In the genomic region with DNA sequence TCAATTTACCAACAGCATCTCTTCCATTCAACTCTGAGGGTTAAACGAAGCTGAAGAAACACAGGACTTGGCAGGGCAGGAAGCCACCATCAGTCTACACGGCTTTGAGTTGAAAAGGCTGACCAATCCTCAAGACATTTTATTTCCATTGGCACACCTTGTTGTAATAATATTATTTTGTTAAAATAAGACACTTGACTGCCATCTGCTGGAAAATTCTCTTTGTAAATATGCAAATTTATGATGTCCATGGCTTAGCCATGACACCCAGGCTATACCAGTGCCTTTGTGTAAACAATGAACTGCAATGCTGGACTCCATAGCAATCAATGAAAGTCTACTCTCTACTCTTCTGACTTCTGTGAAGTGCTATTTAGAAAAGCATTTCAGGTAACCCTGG, we compare ENCODE assay signal across 10 mouse cellular contexts.
A peak's percentile ranks its signal among the peaks of the same experiment; 100 is the strongest.
DNase-seq lines count a peak whose midpoint lies in the region; ATAC-seq and TF ChIP-seq lines count a peak whose summit lies in the region.
"Had no signal": no experiment of that assay in that cellular context is flagged by ENCODE, and none has a peak within 500 bp of the region (broad histone marks: within the 10 kb centered on the region; RNA-seq: fewer than 3 reads in every experiment).

No protein-coding gene starts in this region.

- intact Hi-C loops in heart, adult 2 months (cut with DNase I) = loop anchor here (5.0 kb wide), 1 partner anchor 374 kb away; no protein-coding TSS in a partner anchor

- no peak overlapping the region for H3K9ac ChIP-seq in heart, adult 2 months (ENCODE audit: low read depth, low read length)
- no peak overlapping the region for H3K9ac ChIP-seq in heart, embryonic 12.5 days
- no peak overlapping the region for H3K9ac ChIP-seq in lung, postnatal 0 days (replicated peaks; ENCODE audit: low read depth)
- H3K9ac ChIP-seq: lung, embryonic 15.5 days had no signal

- TF ChIP-seq POLR2A in heart, adult 2 months (IDR thresholded peaks at IDR 0.05; ENCODE audit: insufficient read depth, low read depth, low read length) = no peak

- no peak overlapping the region for H3K4me3 ChIP-seq in heart, adult 2 months
- no peak overlapping the region for H3K4me3 ChIP-seq in heart, embryonic 12.5 days
- H3K4me3 ChIP-seq in lung, postnatal 0 days (ENCODE audit: low read depth, low read length) = no peak overlapping the region
- H3K4me3 ChIP-seq: lung, embryonic 15.5 days had no signal

- H3K4me2 ChIP-seq in heart, embryonic 12.5 days = no peak overlapping the region
- no peak overlapping the region for H3K4me2 ChIP-seq in lung, postnatal 0 days (replicated peaks; ENCODE audit: low read depth, low read length)
- H3K4me2 ChIP-seq: lung, embryonic 15.5 days had no signal

- H3K27me3 ChIP-seq in heart, adult 2 months (ENCODE audit: control insufficient read depth, insufficient read depth, low read length) = no peaks in the 10 kb centered on the region
- no peaks in the 10 kb centered on the region for H3K27me3 ChIP-seq in heart, embryonic 12.5 days (replicated peaks)
- no peaks in the 10 kb centered on the region for H3K27me3 ChIP-seq in lung, postnatal 0 days (replicated peaks; ENCODE audit: insufficient read depth, low read length)
- H3K27me3 ChIP-seq: lung, embryonic 15.5 days had no signal

- DNase-seq in heart, adult 2 months = no peak
- DNase-seq in lung, postnatal 0 days (ENCODE audit: low spot score) = peak; percentile 61
- no peak for DNase-seq in lung, postnatal 4 days
- peak; percentile 73 for DNase-seq in adipocyte (ENCODE audit: low spot score)
- DNase-seq in retina, postnatal 1 day = peak; percentile 42
- no peak for DNase-seq in adrenal gland, postnatal 36 days
- DNase-seq in adrenal gland, postnatal 4 days (ENCODE audit: low spot score in 2 of 2) = no peak
- DNase-seq: layer of hippocampus, adult 9-11 months had no signal

- no peaks in the 10 kb centered on the region for H3K79me2 ChIP-seq in heart, adult 2 months (replicated peaks; ENCODE audit: control insufficient read depth, insufficient read depth, low read length)

- no peaks in the 10 kb centered on the region for H3K36me3 ChIP-seq in heart, adult 2 months (ENCODE audit: control insufficient read depth, insufficient read depth, low read length)
- H3K36me3 ChIP-seq in heart, embryonic 12.5 days = no peaks in the 10 kb centered on the region
- H3K36me3 ChIP-seq in lung, postnatal 0 days (ENCODE audit: insufficient read depth, low read length) = no peaks in the 10 kb centered on the region
- H3K36me3 ChIP-seq: lung, embryonic 15.5 days had no signal

- no peak for ATAC-seq in heart, embryonic 12.5 days (ENCODE audit: insufficient number of reproducible peaks, low FRiP score)
- no peak for ATAC-seq in lung, postnatal 0 days

- peak; percentile 65 for TF ChIP-seq CTCF in heart, adult 2 months (IDR thresholded peaks at IDR 0.05)
- peak; percentile 16; the same call in 1 of the 2 replicates for TF ChIP-seq CTCF in lung, postnatal 0 days (IDR thresholded peaks at IDR 0.05)

- 30% methylated on average over 2 of the region's 2 CpGs for WGBS in heart, adult 2 months
- 49% methylated on average over 2 of the region's 2 CpGs for WGBS in heart, embryonic 12.5 days
- 42% methylated on average over 2 of the region's 2 CpGs for WGBS in lung, postnatal 0 days

- no peaks in the 10 kb centered on the region for H3K4me1 ChIP-seq in heart, adult 2 months (ENCODE audit: control insufficient read depth, insufficient read depth, low read length)
- H3K4me1 ChIP-seq in heart, embryonic 12.5 days (replicated peaks) = no peaks in the 10 kb centered on the region
- H3K4me1 ChIP-seq in lung, postnatal 0 days (ENCODE audit: insufficient read depth, low read depth, low read length) = no peaks in the 10 kb centered on the region
- H3K4me1 ChIP-seq: lung, embryonic 15.5 days had no signal

- H3K9me3 ChIP-seq in heart, embryonic 12.5 days (replicated peaks) = no peaks in the 10 kb centered on the region
- no peaks in the 10 kb centered on the region for H3K9me3 ChIP-seq in lung, postnatal 0 days (ENCODE audit: low read length)
- H3K9me3 ChIP-seq: lung, embryonic 15.5 days had no signal

- no peak for TF ChIP-seq EP300 in heart, adult 2 months (IDR thresholded peaks at IDR 0.05; ENCODE audit: insufficient read depth, low read depth, low read length)
- TF ChIP-seq EP300 in lung, postnatal 0 days (IDR thresholded peaks at IDR 0.05) = no peak

- H3K27ac ChIP-seq in heart, adult 2 months = no peak overlapping the region
- H3K27ac ChIP-seq in heart, embryonic 12.5 days (ENCODE audit: poor library complexity, severe bottlenecking) = no peak overlapping the region
- no peak overlapping the region for H3K27ac ChIP-seq in lung, postnatal 0 days (ENCODE audit: low read length)
- H3K27ac ChIP-seq: lung, embryonic 15.5 days had no signal

Comparison
In these comparisons a context has a peak if more than half of its experiments do, and no peak if none do; other contexts are left out.
1. DNase-seq: peak in lung, postnatal 0 days (single experiment), adipocyte (single experiment) and retina, postnatal 1 day (single experiment); none in heart, adult 2 months (0 of 2), lung, postnatal 4 days (0 of 2), adrenal gland, postnatal 36 days (0 of 2) and adrenal gland, postnatal 4 days (0 of 2).